Mouse (Mus musculus) splenic B cell, adult 2 months (primary cell): ENCODE data around the gene Zfp93.

Experiments
- DNase-seq: peaks from one replicate; pipeline ENCODE4 v3.0.0-alpha.2; 2011; ENCODE audit warnings: low read depth, low spot score
- H3K27me3 ChIP-seq: 2 replicates; pipeline ENCODE4 v1.6.1; 2012; ENCODE audit warnings: mild to moderate bottlenecking, low read length, moderate library complexity, mixed read lengths; ENCODE audit not compliant: control insufficient read depth, poor library complexity, insufficient read depth, severe bottlenecking
- H3K36me3 ChIP-seq: 2 replicates; pipeline ENCODE4 v1.6.1; 2012; ENCODE audit warnings: mild to moderate bottlenecking, low read length, moderate library complexity, mixed read lengths; ENCODE audit not compliant: control insufficient read depth, poor library complexity, insufficient read depth, severe bottlenecking

Gene Zfp93

DNA sequence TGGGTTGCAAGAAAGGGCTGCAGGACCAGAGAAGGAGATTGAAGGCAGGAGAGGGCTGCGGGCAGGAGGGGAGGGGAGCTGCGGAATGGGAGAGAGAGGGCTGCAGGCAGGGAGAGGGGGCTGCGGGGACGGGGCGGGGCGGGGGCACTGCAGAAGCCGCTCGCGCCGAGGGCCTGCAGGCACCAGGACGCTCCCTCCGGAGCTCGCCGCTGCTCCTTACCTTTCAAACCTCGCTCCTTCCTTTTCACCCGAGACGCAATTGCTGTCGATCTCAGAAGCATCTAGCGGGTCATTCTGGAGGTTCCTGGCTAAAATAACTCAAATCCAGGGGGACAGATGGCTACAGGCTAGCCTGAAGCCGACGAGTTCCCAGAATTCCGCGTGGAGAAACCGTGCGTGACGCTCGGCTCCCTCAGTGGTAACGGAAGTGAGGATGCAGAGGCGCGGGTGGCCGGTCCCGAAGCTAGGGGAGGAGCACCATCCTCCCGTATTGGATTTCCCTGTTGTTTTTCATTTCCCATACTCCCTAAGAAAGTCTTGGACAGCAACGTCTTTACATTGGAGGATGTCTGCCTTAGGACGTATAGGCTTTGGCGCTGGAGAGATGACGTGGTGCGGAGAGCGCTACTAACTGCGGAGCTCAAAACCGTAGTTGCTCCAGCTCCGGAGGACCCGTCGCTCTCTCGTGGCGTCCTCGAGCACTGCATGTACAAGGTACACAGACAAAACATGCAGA, 28.9 kb downstream of the Zfp93 start:
- peak; percentile 76 for DNase-seq
- H3K27me3 ChIP-seq, result no peaks in the 10 kb centered on the region
- H3K36me3 ChIP-seq, result peaks cover 2% of the 10 kb centered on the region

- Histone ChIP-seq H3K36me3 (peaks cover 2% of the 10 kb centered on the region), H3K27me3 (no peaks in the 10 kb centered on the region)
- DNase-seq, result no peak
Measured at GRCm38 (mm10) chr7:24299823-24300481, 29.7 kb downstream of the Zfp93 start.

DNA sequence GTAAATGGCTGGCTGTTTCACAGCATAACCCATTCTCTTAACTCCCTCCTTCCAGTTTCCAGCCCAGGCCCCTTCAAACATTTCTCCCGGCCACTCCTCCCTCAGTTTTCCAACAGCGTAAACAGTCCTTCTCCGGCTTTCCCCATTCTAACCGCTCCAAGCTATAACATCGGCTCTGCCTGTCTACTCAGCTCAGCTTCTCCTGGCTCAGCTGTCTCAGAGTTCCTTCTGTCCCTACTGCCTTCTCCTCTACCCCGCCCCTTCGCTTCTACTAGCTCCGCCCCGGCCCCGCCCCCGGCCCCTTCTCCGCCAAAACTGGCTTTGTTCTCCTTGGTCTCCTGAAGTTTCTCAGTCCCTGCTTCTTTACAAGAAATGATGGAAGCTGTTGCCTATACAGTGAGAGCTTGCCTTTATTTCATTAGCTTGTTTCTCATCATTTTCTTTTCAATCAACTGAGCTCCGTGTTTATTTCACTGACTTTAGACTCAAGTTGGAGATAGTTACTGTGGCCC, 30.6 kb downstream of the Zfp93 start, which contains the start of gene Zfp61:
Gene Zfp61 (minus strand): TSS at position 462 of the 512 bp plus-strand sequence.
- peak; percentile 44 for DNase-seq
- H3K27me3 ChIP-seq, result no peaks in the 10 kb centered on the region
- peaks cover 2% of the 10 kb centered on the region for H3K36me3 ChIP-seq

- peaks cover 5% of the 10 kb centered on the region for H3K36me3 ChIP-seq
- no peak for DNase-seq
- H3K27me3 ChIP-seq, result no peaks in the 10 kb centered on the region
Measured at GRCm38 (mm10) chr7:24315726-24316566, 45.7 kb downstream of the Zfp93 start.

DNA sequence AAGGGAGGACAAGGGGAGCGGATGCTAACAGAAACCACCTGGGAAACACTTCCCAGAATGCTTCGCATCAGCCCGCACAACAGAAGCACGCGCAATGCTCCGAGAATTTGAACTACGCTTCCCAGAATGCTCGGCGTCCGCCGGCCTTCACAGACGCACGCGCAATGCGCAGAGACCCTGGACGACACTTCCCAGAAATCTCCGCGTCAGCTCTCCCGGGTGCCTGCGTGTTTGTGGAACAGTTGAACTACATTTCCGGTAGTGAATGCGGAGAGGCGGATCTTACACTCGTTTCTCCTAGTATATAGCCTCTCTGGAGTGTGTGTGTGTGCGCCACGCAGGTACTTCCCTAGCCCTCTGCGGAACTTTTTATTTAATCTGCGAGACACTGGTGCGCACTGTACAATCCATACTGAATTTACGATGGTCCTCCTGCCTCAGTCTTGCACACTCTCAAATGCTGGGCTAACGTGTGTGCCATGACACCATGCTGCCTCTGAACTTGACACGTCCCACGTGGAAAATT, 46.4 kb downstream of the Zfp93 start, which contains the start of gene Zfp94:
Gene Zfp94 (minus strand): TSS at position 100 of the 526 bp plus-strand sequence.
- peak; percentile 89 for DNase-seq
- Histone ChIP-seq H3K36me3 (no peaks in the 10 kb centered on the region), H3K27me3 (no peaks in the 10 kb centered on the region)

DNA sequence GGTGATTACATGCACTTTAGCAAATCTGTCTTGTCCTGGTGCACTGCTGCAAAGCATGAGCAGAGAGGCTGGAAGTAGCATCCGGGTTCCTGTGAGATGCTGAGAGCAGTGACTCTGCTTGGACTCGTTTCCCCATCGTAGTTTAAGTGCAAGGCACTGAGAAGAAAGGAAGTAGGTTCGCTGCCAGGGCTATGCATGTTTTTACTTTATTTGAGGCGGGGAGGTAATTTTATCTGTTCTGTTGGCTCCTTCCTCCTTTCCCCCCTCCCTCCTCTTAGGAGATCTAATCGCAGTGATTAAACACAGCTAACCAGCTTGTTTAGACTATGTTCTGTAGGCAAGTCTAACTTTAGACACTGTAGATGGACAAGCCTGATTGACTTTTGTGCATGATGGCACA, 48.7 kb downstream of the Zfp93 start:
- no peaks in the 10 kb centered on the region for H3K36me3 ChIP-seq
- peak; percentile 23 for DNase-seq
- no peaks in the 10 kb centered on the region for H3K27me3 ChIP-seq

DNA sequence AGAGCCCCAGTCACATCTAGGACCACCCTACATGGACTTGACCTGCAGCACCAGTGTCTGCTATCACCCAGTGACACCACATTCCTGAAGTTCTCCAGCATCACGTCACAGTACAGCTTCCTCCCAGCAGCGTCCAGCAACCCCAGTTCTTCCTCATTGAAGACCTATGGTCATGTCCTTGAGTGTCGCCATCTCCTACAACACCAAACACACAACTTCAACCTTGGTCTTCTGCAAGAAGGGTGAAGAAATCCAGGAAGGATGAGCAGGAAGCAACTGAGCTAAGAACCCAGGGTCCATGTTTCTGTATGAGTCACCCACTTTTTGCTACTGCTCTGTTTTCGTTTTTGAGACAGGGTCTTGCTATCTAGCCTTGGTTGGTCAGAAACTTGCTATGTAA, 52.4 kb downstream of the Zfp93 start:
- H3K36me3 ChIP-seq, result no peaks in the 10 kb centered on the region
- peaks cover 1% of the 10 kb centered on the region; the same call in 1 of the 2 replicates for H3K27me3 ChIP-seq
- no peak for DNase-seq

GRCm38 (mm10) chr7:24325197-24325596, 55.0 kb downstream of the Zfp93 start:
- no peak for DNase-seq
- peaks cover 1% of the 10 kb centered on the region; the same call in 1 of the 2 replicates for H3K27me3 ChIP-seq
- no peaks in the 10 kb centered on the region for H3K36me3 ChIP-seq

DNA sequence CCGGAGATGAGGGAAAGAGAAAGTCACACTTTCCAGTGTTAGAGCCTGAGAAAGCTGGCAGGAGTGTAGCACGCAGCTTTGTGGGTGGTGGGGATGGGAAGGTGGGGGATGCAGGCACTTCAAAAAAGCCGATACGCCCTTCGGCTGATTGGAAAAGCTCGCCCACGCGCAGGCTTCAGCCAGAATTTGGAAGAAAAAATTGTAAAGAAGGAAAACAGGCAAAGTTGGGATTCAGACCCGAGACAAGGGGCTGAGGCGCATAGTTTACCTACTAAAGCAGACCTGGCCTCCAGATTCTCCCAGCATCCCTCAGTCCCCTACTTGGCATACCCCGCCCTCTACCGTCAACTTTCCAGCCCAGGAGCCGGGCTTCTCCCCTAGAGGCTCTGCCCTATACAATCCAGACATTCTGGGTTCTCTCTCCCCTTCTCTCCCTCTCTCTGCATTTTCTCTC, 55.5 kb downstream of the Zfp93 start:
- no peaks in the 10 kb centered on the region for H3K36me3 ChIP-seq

GRCm38 (mm10) chr7:24326273-24327135, 56.3 kb downstream of the Zfp93 start:
- peaks cover 1% of the 10 kb centered on the region; the same call in 1 of the 2 replicates for H3K27me3 ChIP-seq
- DNase-seq, result no peak

More for the DNA sequence above, 55.5 kb downstream of the Zfp93 start:
- H3K27me3 ChIP-seq, result peaks cover 1% of the 10 kb centered on the region; the same call in 1 of the 2 replicates
- DNase-seq, result no peak

More at GRCm38 (mm10) chr7:24326273-24327135, 56.3 kb downstream of the Zfp93 start:
- no peaks in the 10 kb centered on the region for H3K36me3 ChIP-seq
